ENCODE assay signal across 10 mouse cellular contexts in genomic region chr11:95311425-95311807, GRCm38 (mm10). TPM values are rescaled to one million over a fixed set of nuclear protein-coding genes. Genes with fewer than 3 reads are reported as not detected.
A peak's percentile ranks its signal among the peaks of the same experiment; 100 is the strongest.
DNase-seq lines count a peak whose midpoint lies in the region; ATAC-seq lines count a peak whose summit lies in the region.
"Had no signal": no experiment of that assay in that cellular context is flagged by ENCODE, and none has a peak within 500 bp of the region (broad histone marks: within the 10 kb centered on the region; RNA-seq: fewer than 3 reads in every experiment).

No protein-coding gene starts in this region.

- no peak overlapping the region for H3K27ac ChIP-seq in liver, embryonic 11.5 days (ENCODE audit: low read depth, low read length)
- H3K27ac ChIP-seq in embryonic facial prominence, embryonic 12.5 days, result no peak overlapping the region
- H3K27ac ChIP-seq in intestine, embryonic 16.5 days (ENCODE audit: low read length), result no peak overlapping the region
- H3K27ac ChIP-seq in neural tube, embryonic 12.5 days, result no peak overlapping the region

- no peak overlapping the region for H3K9ac ChIP-seq in liver, embryonic 11.5 days (ENCODE audit: low read depth, low read length)
- peak overlapping the region; percentile 63; the same call in 1 of the 2 replicates for H3K9ac ChIP-seq in embryonic facial prominence, embryonic 12.5 days
- peak overlapping the region; percentile 77 for H3K9ac ChIP-seq in intestine, embryonic 16.5 days (ENCODE audit: low read depth, low read length)
- no peak overlapping the region for H3K9ac ChIP-seq in neural tube, embryonic 12.5 days

- peaks cover 23% of the 10 kb centered on the region for H3K4me1 ChIP-seq in liver, embryonic 11.5 days (replicated peaks; ENCODE audit: control insufficient read depth, insufficient read depth, low read length)
- H3K4me1 ChIP-seq in embryonic facial prominence, embryonic 12.5 days, result peaks cover 15% of the 10 kb centered on the region
- H3K4me1 ChIP-seq in intestine, embryonic 16.5 days (ENCODE audit: control insufficient read depth, insufficient read depth, low read length), result peaks cover 11% of the 10 kb centered on the region
- H3K4me1 ChIP-seq in neural tube, embryonic 12.5 days, result peaks cover 17% of the 10 kb centered on the region

- WGBS in liver, embryonic 11.5 days, result 48% methylated on average over 5 of the region's 5 CpGs
- 26% methylated on average over 5 of the region's 5 CpGs for WGBS in embryonic facial prominence, embryonic 12.5 days
- WGBS in intestine, embryonic 16.5 days, result 41% methylated on average over 5 of the region's 5 CpGs
- WGBS in neural tube, embryonic 12.5 days, result 27% methylated on average over 5 of the region's 5 CpGs

- no peaks in the 10 kb centered on the region for H3K27me3 ChIP-seq in liver, embryonic 11.5 days (replicated peaks; ENCODE audit: control insufficient read depth, insufficient read depth, low read length)
- H3K27me3 ChIP-seq in embryonic facial prominence, embryonic 12.5 days, result no peaks in the 10 kb centered on the region
- no peaks in the 10 kb centered on the region for H3K27me3 ChIP-seq in intestine, embryonic 16.5 days (replicated peaks; ENCODE audit: control insufficient read depth, insufficient read depth, low read length)
- no peaks in the 10 kb centered on the region for H3K27me3 ChIP-seq in neural tube, embryonic 12.5 days (replicated peaks)

- H3K4me3 ChIP-seq in liver, embryonic 11.5 days (ENCODE audit: low read depth, low read length), result peak overlapping the region; percentile 88
- peak overlapping the region; percentile 91 for H3K4me3 ChIP-seq in embryonic facial prominence, embryonic 12.5 days
- H3K4me3 ChIP-seq in intestine, embryonic 16.5 days (ENCODE audit: low read length), result peak overlapping the region; percentile 70
- 0 out of 2 replicates have a peak overlapping the region, but pooled peaks have one; percentile 89 for H3K4me3 ChIP-seq in neural tube, embryonic 12.5 days

- H3K36me3 ChIP-seq in liver, embryonic 11.5 days (ENCODE audit: control insufficient read depth, insufficient read depth, low read length), result no peaks in the 10 kb centered on the region
- no peaks in the 10 kb centered on the region for H3K36me3 ChIP-seq in embryonic facial prominence, embryonic 12.5 days
- no peaks in the 10 kb centered on the region for H3K36me3 ChIP-seq in intestine, embryonic 16.5 days (ENCODE audit: control insufficient read depth, insufficient read depth, low read length)
- no peaks in the 10 kb centered on the region for H3K36me3 ChIP-seq in neural tube, embryonic 12.5 days

- DNase-seq in liver, embryonic 11.5 days (ENCODE audit: low spot score), result no peak
- DNase-seq in liver, result no peak
- no peak for DNase-seq in gastrocnemius, postnatal 36 days
- DNase-seq in ovary, adult 18-20 months (ENCODE audit: low spot score), result no peak
- DNase-seq in layer of hippocampus, postnatal 10 days (ENCODE audit: low spot score in 2 of 2), result no peak
- DNase-seq: gastrocnemius, postnatal 25 days; thymus, postnatal 25 days had no signal

- H3K9me3 ChIP-seq in liver, embryonic 11.5 days (ENCODE audit: control insufficient read depth, low read length), result no peaks in the 10 kb centered on the region
- H3K9me3 ChIP-seq in embryonic facial prominence, embryonic 12.5 days, result no peaks in the 10 kb centered on the region
- no peaks in the 10 kb centered on the region for H3K9me3 ChIP-seq in intestine, embryonic 16.5 days (ENCODE audit: control insufficient read depth, low read length)
- H3K9me3 ChIP-seq in neural tube, embryonic 12.5 days, result no peaks in the 10 kb centered on the region

- ATAC-seq in liver, embryonic 11.5 days (replicated peaks; ENCODE audit: low FRiP score), result no peak
- no peak for ATAC-seq in embryonic facial prominence, embryonic 12.5 days (ENCODE audit: insufficient number of reproducible peaks, insufficient read depth, low FRiP score, low TSS enrichment)
- no peak for ATAC-seq in intestine, embryonic 16.5 days
- ATAC-seq in neural tube, embryonic 12.5 days (ENCODE audit: low FRiP score, low read depth), result no peak

- peak overlapping the region; percentile 72 for H3K4me2 ChIP-seq in liver, embryonic 11.5 days
- peak overlapping the region; percentile 62 for H3K4me2 ChIP-seq in embryonic facial prominence, embryonic 12.5 days (replicated peaks)
- H3K4me2 ChIP-seq in intestine, embryonic 16.5 days (ENCODE audit: low read depth, low read length), result peak overlapping the region; percentile 74
- peak overlapping the region; percentile 82 for H3K4me2 ChIP-seq in neural tube, embryonic 12.5 days (replicated peaks)

- intact Hi-C loops in gastrocnemius, postnatal 36 days (cut with DNase I), result no loop called here

RNA-seq across cellular contexts. Expression of gene Kat7, which starts 1.4 kb away (rescaled TPM):
- 65.4 and 72.5 TPM in 2 replicates for polyA plus RNA-seq in liver, embryonic 11.5 days (2014; fragmentation: Nextera tagmentation; extraction: Ambion mirVana)
- polyA plus RNA-seq in embryonic facial prominence, embryonic 12.5 days (2016; fragmentation: Nextera tagmentation; extraction: Ambion mirVana), result 77.8 and 82.1 TPM in 2 replicates
- polyA plus RNA-seq in intestine, embryonic 16.5 days (2015; fragmentation: Nextera tagmentation; extraction: Ambion mirVana), result 61.1 and 64.5 TPM in 2 replicates
- 69.8 and 72.4 TPM in 2 replicates for polyA plus RNA-seq in neural tube, embryonic 12.5 days (2016; fragmentation: Nextera tagmentation; extraction: Ambion mirVana)
- 10 to 100 TPM; 20.8 to 25.1 TPM for total RNA-seq in gastrocnemius, postnatal 36 days (2021)
- total RNA-seq in layer of hippocampus, postnatal 10 days (2021), result 10 to 100 TPM; 59.2 to 63.1 TPM

RNA-seq across cellular contexts. Expression of gene Fam117a, which starts 25.4 kb away (rescaled TPM):
- polyA plus RNA-seq in liver, embryonic 11.5 days (2014; fragmentation: Nextera tagmentation; extraction: Ambion mirVana), result 41.3 and 44.9 TPM in 2 replicates
- 18.8 and 20.3 TPM in 2 replicates for polyA plus RNA-seq in embryonic facial prominence, embryonic 12.5 days (2016; fragmentation: Nextera tagmentation; extraction: Ambion mirVana)
- 8.3 and 8.8 TPM in 2 replicates for polyA plus RNA-seq in intestine, embryonic 16.5 days (2015; fragmentation: Nextera tagmentation; extraction: Ambion mirVana)
- polyA plus RNA-seq in neural tube, embryonic 12.5 days (2016; fragmentation: Nextera tagmentation; extraction: Ambion mirVana), result 8.7 and 9.4 TPM in 2 replicates
- 1 to 10 TPM; 2.0 to 2.2 TPM for total RNA-seq in gastrocnemius, postnatal 36 days (2021)
- 1 to 10 TPM; 5.8 to 6.5 TPM for total RNA-seq in layer of hippocampus, postnatal 10 days (2021)

RNA-seq across cellular contexts. Expression of gene Tac4, which starts 50.1 kb away (rescaled TPM):
- polyA plus RNA-seq in liver, embryonic 11.5 days (2014; fragmentation: Nextera tagmentation; extraction: Ambion mirVana), result not detected in 2 replicates
- 0.29 TPM in 1 of 2 replicates, not detected in the other for polyA plus RNA-seq in embryonic facial prominence, embryonic 12.5 days (2016; fragmentation: Nextera tagmentation; extraction: Ambion mirVana)
- polyA plus RNA-seq in intestine, embryonic 16.5 days (2015; fragmentation: Nextera tagmentation; extraction: Ambion mirVana), result not detected in 2 replicates
- polyA plus RNA-seq in neural tube, embryonic 12.5 days (2016; fragmentation: Nextera tagmentation; extraction: Ambion mirVana), result 0.15 TPM in 1 of 2 replicates, not detected in the other
- total RNA-seq in gastrocnemius, postnatal 36 days (2021), result not detected
- not detected for total RNA-seq in layer of hippocampus, postnatal 10 days (2021)

Comparison
In these comparisons a context has a peak if more than half of its experiments do, and no peak if none do; other contexts are left out.
1. H3K9ac ChIP-seq: peak in embryonic facial prominence, embryonic 12.5 days (single experiment) and intestine, embryonic 16.5 days (single experiment); none in liver, embryonic 11.5 days (single experiment) and neural tube, embryonic 12.5 days (single experiment).
2. Peak in every context shown above with its lines, with median percentiles within 50 percentile points of each other: H3K4me2 ChIP-seq and H3K4me3 ChIP-seq.